Mouse (Mus musculus) heart, embryonic 12.5 days (tissue): ENCODE measurements at regions not wholly inside any gene's neighbourhood (a gene's known extent, or its start where the extent isn't known, plus 50 kb on each side); places are given as distances from the start of the nearest gene placed in this dataset.

ENCODE experiments used
- ATAC-seq: fragments of 200-750 bp; cut with Nextera tagmentation; 2 replicates; pipeline ENCODE4 v1.8.0; 2017; ENCODE audit warnings: moderate TSS enrichment, moderate library complexity; ENCODE audit not compliant: insufficient number of reproducible peaks, low FRiP score
- H3K27ac ChIP-seq: fragments of 300-500 bp; sonication (generic); 2 replicates; pipeline ENCODE4 v1.5.1; 2016; ENCODE audit warnings: mild to moderate bottlenecking, moderate library complexity; ENCODE audit not compliant: poor library complexity, severe bottlenecking
- H3K27me3 ChIP-seq: fragments of 300-500 bp; sonication (generic); replicated peaks from 2 replicates; pipeline ENCODE4 v1.6.1; 2016; ENCODE audit warnings: mild to moderate bottlenecking, moderate library complexity
- H3K36me3 ChIP-seq: fragments of 300-500 bp; sonication (generic); 2 replicates; pipeline ENCODE4 v1.6.1; 2016; ENCODE audit warnings: mild to moderate bottlenecking, moderate library complexity
- H3K4me1 ChIP-seq: fragments of 300-500 bp; sonication (generic); replicated peaks from 2 replicates; pipeline ENCODE4 v1.6.1; 2016; ENCODE audit warnings: mild to moderate bottlenecking
- H3K4me2 ChIP-seq: fragments of 300-500 bp; sonication (generic); 2 replicates; pipeline ENCODE4 v1.6.1; 2016; ENCODE audit warnings: mild to moderate bottlenecking, moderate library complexity
- H3K4me3 ChIP-seq: fragments of 300-500 bp; sonication (generic); 2 replicates; pipeline ENCODE4 v1.5.1; 2016; ENCODE audit warnings: mild to moderate bottlenecking
- H3K9ac ChIP-seq: fragments of 300-500 bp; sonication (generic); 2 replicates; pipeline ENCODE4 v1.6.1; 2016; ENCODE audit warnings: mild to moderate bottlenecking, moderate library complexity
- H3K9me3 ChIP-seq: fragments of 300-500 bp; sonication (generic); replicated peaks from 2 replicates; pipeline ENCODE4 v1.6.1; 2016; ENCODE audit warnings: mild to moderate bottlenecking, moderate library complexity
- WGBS: fragments of 180-500 bp; shearing (Covaris S2); methylation state at CpG from one replicate; pipeline ENCODE4 v1.1.7; 2016; 5-methylcytosine and 5-hydroxymethylcytosine counted together

GRCm38 (mm10) chr3:19747361-19747760, 118.9 kb upstream of the 1700064H15Rik start:
- no peak overlapping the region for H3K27ac ChIP-seq
- no peaks in the 10 kb centered on the region for H3K36me3 ChIP-seq
- H3K9me3 ChIP-seq = no peaks in the 10 kb centered on the region
- no peak overlapping the region for H3K9ac ChIP-seq
- H3K4me3 ChIP-seq = no peak overlapping the region
- no peak overlapping the region for H3K4me2 ChIP-seq
- H3K27me3 ChIP-seq = no peaks in the 10 kb centered on the region
- 78% methylated on average over 4 of the region's 4 CpGs for WGBS
- ATAC-seq = no peak
- H3K4me1 ChIP-seq = no peaks in the 10 kb centered on the region

- Histone ChIP-seq H3K36me3 (no peaks in the 10 kb centered on the region), H3K4me2 (no peak overlapping the region), H3K27me3 (no peaks in the 10 kb centered on the region), H3K4me3 (no peak overlapping the region), H3K27ac (no peak overlapping the region), H3K4me1 (no peaks in the 10 kb centered on the region), H3K9me3 (no peaks in the 10 kb centered on the region), H3K9ac (no peak overlapping the region)
- no peak for ATAC-seq
- WGBS = 85% methylated on average over 3 of the region's 3 CpGs
Observed at GRCm38 (mm10) chr3:19751946-19752345, 123.5 kb upstream of the 1700064H15Rik start.

- no peaks in the 10 kb centered on the region for H3K27me3 ChIP-seq
- WGBS = 77% methylated on average over 1 of the region's 1 CpGs
- H3K27ac ChIP-seq = no peak overlapping the region
- no peaks in the 10 kb centered on the region for H3K36me3 ChIP-seq
- no peak overlapping the region for H3K4me2 ChIP-seq
- ATAC-seq = no peak
- H3K4me1 ChIP-seq = no peaks in the 10 kb centered on the region
- no peaks in the 10 kb centered on the region for H3K9me3 ChIP-seq
- H3K9ac ChIP-seq = no peak overlapping the region
- H3K4me3 ChIP-seq = no peak overlapping the region
Observed at GRCm38 (mm10) chr3:19754011-19754410, 125.5 kb upstream of the 1700064H15Rik start.

- Histone ChIP-seq H3K9me3 (no peaks in the 10 kb centered on the region), H3K4me2 (no peak overlapping the region), H3K9ac (no peak overlapping the region), H3K27ac (no peak overlapping the region), H3K27me3 (no peaks in the 10 kb centered on the region), H3K36me3 (no peaks in the 10 kb centered on the region), H3K4me1 (no peaks in the 10 kb centered on the region), H3K4me3 (no peak overlapping the region)
- no peak for ATAC-seq
- WGBS = 74% methylated on average over 2 of the region's 2 CpGs
Observed at GRCm38 (mm10) chr3:19754636-19755035, 126.2 kb upstream of the 1700064H15Rik start.

- H3K27me3 ChIP-seq = no peaks in the 10 kb centered on the region
- no peak overlapping the region for H3K27ac ChIP-seq
- H3K36me3 ChIP-seq = no peaks in the 10 kb centered on the region
- no peaks in the 10 kb centered on the region for H3K9me3 ChIP-seq
- no peak overlapping the region for H3K4me3 ChIP-seq
- no peak overlapping the region for H3K4me2 ChIP-seq
- WGBS = 72% methylated on average over 3 of the region's 3 CpGs
- ATAC-seq = no peak
- H3K9ac ChIP-seq = no peak overlapping the region
- H3K4me1 ChIP-seq = no peaks in the 10 kb centered on the region
Observed at GRCm38 (mm10) chr3:19755136-19755535, 126.7 kb upstream of the 1700064H15Rik start.

GRCm38 (mm10) chr3:19798543-19799106, 158.2 kb upstream of the Cp start:
- H3K27ac ChIP-seq = no peak overlapping the region
- no peak overlapping the region for H3K9ac ChIP-seq
- no peaks in the 10 kb centered on the region for H3K4me1 ChIP-seq
- no peaks in the 10 kb centered on the region for H3K36me3 ChIP-seq
- ATAC-seq = no peak
- no peak overlapping the region for H3K4me2 ChIP-seq
- 73% methylated on average over 1 of the region's 1 CpGs for WGBS
- H3K4me3 ChIP-seq = no peak overlapping the region
- H3K27me3 ChIP-seq = no peaks in the 10 kb centered on the region
- no peaks in the 10 kb centered on the region for H3K9me3 ChIP-seq

GRCm38 (mm10) chr3:19810034-19810433, 146.8 kb upstream of the Cp start:
- Histone ChIP-seq H3K9me3 (no peaks in the 10 kb centered on the region), H3K27me3 (no peaks in the 10 kb centered on the region), H3K4me1 (no peaks in the 10 kb centered on the region), H3K36me3 (no peaks in the 10 kb centered on the region), H3K4me3 (no peak overlapping the region), H3K9ac (no peak overlapping the region), H3K4me2 (no peak overlapping the region), H3K27ac (no peak overlapping the region)
- no peak for ATAC-seq
- WGBS = 71% methylated on average over 3 of the region's 3 CpGs

- 87% methylated on average over 1 of the region's 1 CpGs for WGBS
- no peak overlapping the region for H3K27ac ChIP-seq
Observed at GRCm38 (mm10) chr3:19824904-19825303, 131.9 kb upstream of the Cp start.

GRCm38 (mm10) chr3:19828518-19829246, 128.2 kb upstream of the Cp start:
- H3K4me2 ChIP-seq = no peak overlapping the region
- H3K9ac ChIP-seq = no peak overlapping the region
- no peaks in the 10 kb centered on the region for H3K9me3 ChIP-seq
- H3K4me1 ChIP-seq = no peaks in the 10 kb centered on the region
- no peak overlapping the region for H3K4me3 ChIP-seq
- H3K27ac ChIP-seq = no peak overlapping the region
- no peaks in the 10 kb centered on the region for H3K27me3 ChIP-seq
- 74% methylated on average over 5 of the region's 5 CpGs for WGBS
- ATAC-seq = no peak
- H3K36me3 ChIP-seq = no peaks in the 10 kb centered on the region

More at GRCm38 (mm10) chr3:19824904-19825303, 131.9 kb upstream of the Cp start:
- H3K9ac ChIP-seq = no peak overlapping the region
- no peaks in the 10 kb centered on the region for H3K9me3 ChIP-seq
- ATAC-seq = no peak
- H3K27me3 ChIP-seq = no peaks in the 10 kb centered on the region
- no peaks in the 10 kb centered on the region for H3K4me1 ChIP-seq
- no peak overlapping the region for H3K4me2 ChIP-seq
- no peaks in the 10 kb centered on the region for H3K36me3 ChIP-seq
- H3K4me3 ChIP-seq = no peak overlapping the region

- 72% methylated on average over 2 of the region's 2 CpGs for WGBS
- no peak for ATAC-seq
- Histone ChIP-seq H3K4me3 (no peak overlapping the region), H3K4me1 (no peaks in the 10 kb centered on the region), H3K27me3 (no peaks in the 10 kb centered on the region), H3K27ac (no peak overlapping the region), H3K36me3 (no peaks in the 10 kb centered on the region), H3K4me2 (no peak overlapping the region), H3K9ac (no peak overlapping the region), H3K9me3 (no peaks in the 10 kb centered on the region)
Observed at GRCm38 (mm10) chr3:19829752-19830151, 127.1 kb upstream of the Cp start.

- Histone ChIP-seq H3K4me2 (no peak overlapping the region), H3K9ac (no peak overlapping the region), H3K4me1 (no peaks in the 10 kb centered on the region), H3K27me3 (no peaks in the 10 kb centered on the region), H3K36me3 (no peaks in the 10 kb centered on the region), H3K4me3 (no peak overlapping the region), H3K27ac (no peak overlapping the region), H3K9me3 (no peaks in the 10 kb centered on the region)
- 67% methylated on average over 6 of the region's 6 CpGs for WGBS
- ATAC-seq = no peak
Observed at GRCm38 (mm10) chr3:19848031-19848735, 108.7 kb upstream of the Cp start.
